Mouse (Mus musculus) midbrain, postnatal 0 days (tissue): ENCODE measurements at regions not wholly inside any gene's neighbourhood (a gene's known extent, or its start where the extent isn't known, plus 50 kb on each side); places are given as distances from the start of the nearest gene placed in this dataset.

Experiments
- ATAC-seq: fragments of 200-750 bp; cut with Nextera tagmentation; 2 replicates; pipeline ENCODE4 v1.8.0; 2017; ENCODE audit warnings: moderate number of reproducible peaks, mild to moderate bottlenecking, moderate TSS enrichment, moderate library complexity; ENCODE audit not compliant: low FRiP score
- DNase-seq: peaks from one replicate; pipeline ENCODE4 v3.0.0-alpha.2; 2015; ENCODE audit warnings: low spot score
- H3K27ac ChIP-seq: fragments of 300-500 bp; sonication (generic); 2 replicates; pipeline ENCODE4 v1.5.1; 2014; ENCODE audit warnings: low read depth, mild to moderate bottlenecking, low read length, mixed read lengths
- H3K27me3 ChIP-seq: fragments of 300-500 bp; sonication (generic); 2 replicates; pipeline ENCODE4 v1.6.1; 2014; ENCODE audit warnings: low read length, control low read depth, mixed read lengths; ENCODE audit not compliant: insufficient read depth
- H3K36me3 ChIP-seq: fragments of 300-500 bp; sonication (generic); 2 replicates; pipeline ENCODE4 v1.6.1; 2014; ENCODE audit warnings: low read length, control low read depth, mixed read lengths; ENCODE audit not compliant: insufficient read depth
- H3K4me1 ChIP-seq: fragments of 300-500 bp; sonication (generic); 2 replicates; pipeline ENCODE4 v1.6.1; 2014; ENCODE audit warnings: mild to moderate bottlenecking, control low read depth, antibody characterized with exemption, low read length, mixed read lengths; ENCODE audit not compliant: insufficient read depth
- H3K4me2 ChIP-seq: fragments of 300-500 bp; sonication (generic); 2 replicates; pipeline ENCODE4 v1.6.1; 2014; ENCODE audit warnings: low read depth, mild to moderate bottlenecking, low read length, mixed read lengths; ENCODE audit not compliant: poor library complexity, severe bottlenecking
- H3K4me3 ChIP-seq: fragments of 300-500 bp; sonication (generic); 2 replicates; pipeline ENCODE4 v1.5.1; 2014; ENCODE audit warnings: low read depth, mild to moderate bottlenecking, low read length, moderate library complexity
- H3K9ac ChIP-seq: fragments of 300-500 bp; sonication (generic); replicated peaks from 2 replicates; pipeline ENCODE4 v1.6.1; 2014; ENCODE audit warnings: mild to moderate bottlenecking, low read length, moderate library complexity, mixed read lengths; ENCODE audit not compliant: poor library complexity, severe bottlenecking
- H3K9me3 ChIP-seq: fragments of 300-500 bp; sonication (generic); 2 replicates; pipeline ENCODE4 v1.6.1; 2016; ENCODE audit warnings: low read length, control low read depth
- CTCF ChIP-seq: IDR thresholded peaks from 2 replicates; pipeline ENCODE4 v1.5.1; 2016; ENCODE audit warnings: antibody characterized with exemption, mild to moderate bottlenecking
- WGBS: fragments of 180-500 bp; shearing (Covaris S2); extraction: QIAGEN DNeasy Blood & Tissue Kit; methylation state at CpG from one replicate; pipeline ENCODE4 v1.1.7; 2014; 5-methylcytosine and 5-hydroxymethylcytosine counted together

DNA sequence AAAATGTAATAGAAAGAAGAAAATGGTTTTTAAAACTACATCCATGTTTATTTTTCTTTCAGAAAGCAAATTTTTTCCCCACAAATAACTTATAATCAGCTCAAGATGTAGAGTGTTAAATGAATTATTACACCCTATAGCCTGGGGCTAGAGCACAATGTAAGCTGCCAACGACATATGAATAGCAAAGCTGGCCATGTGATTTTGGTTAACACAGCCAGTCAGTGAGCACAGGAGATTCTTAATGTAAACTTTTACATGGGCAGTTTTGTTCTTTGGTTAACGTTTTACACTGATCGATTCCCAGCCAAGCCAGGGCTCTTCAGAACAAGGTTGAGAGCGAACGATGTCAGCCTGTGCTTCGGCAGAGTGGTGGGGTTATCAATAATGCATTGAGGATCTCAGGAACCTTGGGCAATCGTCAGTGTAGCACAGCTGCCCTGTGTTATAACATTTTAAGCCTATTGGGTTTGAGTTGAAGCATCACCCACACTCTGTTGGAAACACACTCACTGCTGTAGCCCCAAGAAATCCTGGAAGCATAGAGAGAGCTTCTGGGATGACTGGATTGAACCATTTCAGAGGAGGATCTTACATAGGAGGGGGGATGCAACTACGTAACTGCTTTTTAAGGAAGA lies 196.6 kb downstream of the Gm11146 start:
- H3K4me3 ChIP-seq: no peak overlapping the region
- ATAC-seq (peak; percentile 67), DNase-seq (no peak)
- WGBS: 20% methylated on average over 8 of the region's 8 CpGs
- H3K27ac ChIP-seq: peak overlapping the region; percentile 69
- H3K27me3 ChIP-seq: no peaks in the 10 kb centered on the region
- no peak overlapping the region for H3K9ac ChIP-seq
- no peak for TF ChIP-seq CTCF
- no peaks in the 10 kb centered on the region for H3K9me3 ChIP-seq
- peak overlapping the region; percentile 13; the same call in 1 of the 2 replicates for H3K4me2 ChIP-seq
- H3K4me1 ChIP-seq: peaks cover 14% of the 10 kb centered on the region
- no peaks in the 10 kb centered on the region for H3K36me3 ChIP-seq

DNA sequence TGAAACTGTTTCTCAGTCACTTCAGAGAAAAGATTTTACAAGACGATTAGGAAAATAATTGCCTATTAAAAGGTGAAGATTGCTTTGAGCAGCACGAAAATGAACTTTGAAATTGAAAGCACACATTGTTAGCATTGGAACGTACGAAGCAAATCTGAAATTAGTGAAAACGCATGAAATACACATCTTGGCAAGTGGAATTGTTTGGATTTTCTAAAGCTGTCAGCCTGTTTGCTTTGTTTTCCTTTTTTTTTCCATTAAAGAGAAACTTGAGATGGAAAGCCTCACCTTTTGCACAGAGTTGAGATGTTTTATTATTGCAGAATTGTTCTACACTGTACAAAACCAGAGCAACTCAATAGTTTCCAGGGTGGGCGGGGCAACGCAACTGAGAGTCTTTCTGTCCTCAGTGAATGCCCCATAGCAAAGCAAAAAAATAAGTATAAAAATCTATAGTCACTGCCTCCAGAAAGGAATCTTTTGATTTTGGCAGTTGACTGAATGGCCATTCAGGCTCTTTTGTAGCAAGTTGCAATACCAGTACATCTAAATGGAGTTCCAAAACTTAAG lies 199.1 kb downstream of the Gm11146 start:
- H3K4me1 ChIP-seq: peaks cover 19% of the 10 kb centered on the region
- TF ChIP-seq CTCF: no peak
- no peak overlapping the region for H3K4me3 ChIP-seq
- H3K4me2 ChIP-seq: peak overlapping the region; percentile 13
- WGBS: 43% methylated on average over 7 of the region's 7 CpGs
- H3K27ac ChIP-seq: peak overlapping the region; percentile 39; the same call in 1 of the 2 replicates
- DNase-seq (no peak), ATAC-seq (no peak)
- no peaks in the 10 kb centered on the region for H3K9me3 ChIP-seq
- H3K27me3 ChIP-seq: no peaks in the 10 kb centered on the region
- H3K9ac ChIP-seq: no peak overlapping the region
- no peaks in the 10 kb centered on the region for H3K36me3 ChIP-seq

DNA sequence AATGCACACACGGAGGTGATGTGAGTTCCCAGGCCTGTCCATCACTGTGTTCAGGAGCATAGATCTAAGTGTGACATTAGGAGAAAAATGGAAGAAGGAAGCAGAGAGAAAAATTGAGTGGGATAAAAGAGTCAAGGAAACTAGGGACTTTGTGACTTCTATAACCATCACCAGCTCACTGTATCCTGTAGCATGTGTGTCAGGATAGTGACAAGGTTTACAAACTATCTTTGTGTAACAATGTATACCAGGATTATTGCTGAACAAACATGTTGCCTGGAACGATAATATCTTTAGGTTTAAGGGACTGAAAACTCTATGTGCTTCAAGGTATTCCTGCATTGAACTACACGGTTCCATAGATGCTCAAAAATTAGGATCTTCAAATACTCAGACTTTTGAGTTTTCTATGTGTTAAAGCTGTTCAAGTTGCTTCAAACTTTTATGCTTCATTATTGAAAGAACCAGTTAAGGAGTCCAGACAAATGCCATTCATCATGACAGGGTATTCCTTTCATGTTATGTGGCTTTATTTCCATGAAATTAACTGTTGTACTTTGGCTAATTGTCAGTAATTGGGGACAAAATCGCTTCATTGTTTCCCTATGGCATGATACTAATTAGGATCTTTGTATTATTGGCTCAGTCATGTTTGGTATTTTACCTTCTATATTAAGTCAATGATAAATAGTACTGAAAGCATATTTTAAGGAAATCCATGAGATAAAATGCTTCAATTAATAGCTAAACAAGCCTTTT lies 200.5 kb downstream of the Gm11146 start:
- Histone ChIP-seq H3K4me2 (peak overlapping the region; percentile 56), H3K4me3 (no peak overlapping the region), H3K9ac (0 out of 2 replicates have a peak overlapping the region, but pooled peaks have one; percentile 52), H3K9me3 (no peaks in the 10 kb centered on the region), H3K36me3 (no peaks in the 10 kb centered on the region), H3K4me1 (peaks cover 19% of the 10 kb centered on the region), H3K27me3 (no peaks in the 10 kb centered on the region), H3K27ac (peak overlapping the region; percentile 72)
- no peak for ATAC-seq
- no peak for TF ChIP-seq CTCF
- WGBS: 18% methylated on average over 4 of the region's 4 CpGs
- DNase-seq: no peak

DNA sequence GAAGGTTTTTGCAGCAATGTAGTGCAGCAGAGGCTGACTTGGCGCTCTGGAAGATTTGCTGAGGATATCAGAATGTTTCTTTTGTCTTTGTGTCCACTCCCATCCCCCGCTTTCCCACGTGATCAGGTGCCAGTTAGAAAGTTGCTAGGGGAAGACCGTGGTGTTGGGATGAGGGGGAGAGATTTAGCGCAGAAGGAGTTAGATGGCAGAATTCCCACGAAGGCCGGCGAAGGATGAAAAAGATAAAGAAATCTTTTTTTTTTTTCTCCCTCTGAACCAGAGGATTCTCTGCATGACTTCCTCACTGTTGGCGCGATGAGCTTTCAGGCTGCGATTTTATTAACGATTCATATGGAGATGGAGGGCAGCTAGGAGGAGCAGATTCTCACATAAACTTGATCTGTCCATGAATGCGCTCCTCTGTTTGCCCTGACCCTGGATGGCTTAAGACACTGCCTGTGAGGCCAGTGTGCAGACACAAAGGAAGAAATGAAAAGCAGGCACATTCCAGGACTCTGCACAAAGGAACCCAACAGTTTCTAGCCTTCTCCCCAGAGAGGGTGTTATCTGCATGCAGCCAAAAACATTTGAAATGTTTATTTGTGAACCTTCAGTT lies 201.5 kb downstream of the Gm11146 start:
- TF ChIP-seq CTCF: peak; percentile 26; the same call in 1 of the 2 replicates
- peak; percentile 91 for DNase-seq
- peak; percentile 89 for ATAC-seq
- Histone ChIP-seq H3K9ac (peak overlapping the region; percentile 52), H3K36me3 (no peaks in the 10 kb centered on the region), H3K9me3 (no peaks in the 10 kb centered on the region), H3K4me1 (peaks cover 17% of the 10 kb centered on the region), H3K4me3 (peak overlapping the region; percentile 20), H3K27me3 (no peaks in the 10 kb centered on the region), H3K27ac (peak overlapping the region; percentile 72), H3K4me2 (peak overlapping the region; percentile 56)
- WGBS: 1% methylated on average over 13 of the region's 13 CpGs

DNA sequence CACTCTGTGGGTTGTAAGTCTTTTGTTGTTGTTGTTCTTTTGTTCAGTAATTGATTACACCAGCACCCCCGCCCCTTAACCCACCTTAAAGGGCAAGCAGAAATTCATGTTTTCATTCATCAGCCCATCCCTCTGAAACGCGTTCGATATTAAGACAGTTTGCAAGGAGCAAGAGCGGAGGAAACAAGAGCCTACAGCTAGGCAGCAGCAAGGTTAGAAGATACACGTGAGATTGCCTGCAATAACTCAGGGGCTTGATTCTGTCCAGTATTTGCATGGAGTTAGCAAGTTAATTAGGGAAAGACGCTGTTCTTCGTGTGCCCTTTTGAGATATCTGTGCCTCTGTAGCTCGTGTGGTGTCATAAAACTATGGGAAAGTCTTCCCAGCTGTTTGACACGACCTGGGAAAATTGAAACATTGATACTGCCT lies 202.0 kb downstream of the Gm11146 start:
- peak overlapping the region; percentile 56 for H3K4me2 ChIP-seq
- H3K27me3 ChIP-seq: no peaks in the 10 kb centered on the region
- H3K9me3 ChIP-seq: no peaks in the 10 kb centered on the region
- WGBS: 5% methylated on average over 10 of the region's 10 CpGs
- peak overlapping the region; percentile 72 for H3K27ac ChIP-seq
- H3K9ac ChIP-seq: peak overlapping the region; percentile 52
- H3K4me1 ChIP-seq: peaks cover 16% of the 10 kb centered on the region
- TF ChIP-seq CTCF: no peak
- DNase-seq (no peak), ATAC-seq (peak; percentile 38; the same call in 1 of the 2 replicates)
- H3K4me3 ChIP-seq: peak overlapping the region; percentile 20
- no peaks in the 10 kb centered on the region for H3K36me3 ChIP-seq
